Mouse (Mus musculus): Measurements from ENCODE around the gene Med27.

DNA sequence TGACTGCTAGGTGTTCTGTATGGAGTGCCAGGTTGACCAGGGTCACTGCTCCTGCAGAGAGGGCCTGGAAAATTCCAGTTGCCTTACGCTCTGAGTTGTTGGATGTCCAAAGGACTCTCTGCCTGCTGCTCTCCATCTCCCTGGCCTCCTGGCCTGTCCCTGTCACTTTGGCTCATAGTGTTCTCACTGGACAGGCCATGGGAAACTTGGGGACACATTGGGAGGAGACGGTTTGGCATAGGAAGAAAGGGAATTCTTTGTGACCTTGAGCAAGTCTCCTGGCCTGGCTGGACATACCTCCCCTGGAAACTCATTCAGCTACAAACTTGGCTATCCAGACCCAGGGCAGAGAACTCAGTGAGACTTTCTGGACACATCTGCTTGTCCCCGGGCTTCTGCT lies 213.3 kb downstream of the Med27 start:
- TF ChIP-seq CTCF (conservative IDR thresholded peaks at IDR 0.05 in 1 of 2, IDR thresholded peaks at IDR 0.05 in 1 of 2; ENCODE audit: low read depth in 2 of 2, low read length in 2 of 2) (no peak), NELFE (IDR thresholded peaks at IDR 0.05; ENCODE audit: low read depth, low read length) (no peak)

Measured in CH12.LX (cell line).